Mouse (Mus musculus): ENCODE data around the gene Myct1.
A peak's percentile ranks its signal among the peaks of the same experiment; 100 is the strongest.

Myct1 gene

DNA sequence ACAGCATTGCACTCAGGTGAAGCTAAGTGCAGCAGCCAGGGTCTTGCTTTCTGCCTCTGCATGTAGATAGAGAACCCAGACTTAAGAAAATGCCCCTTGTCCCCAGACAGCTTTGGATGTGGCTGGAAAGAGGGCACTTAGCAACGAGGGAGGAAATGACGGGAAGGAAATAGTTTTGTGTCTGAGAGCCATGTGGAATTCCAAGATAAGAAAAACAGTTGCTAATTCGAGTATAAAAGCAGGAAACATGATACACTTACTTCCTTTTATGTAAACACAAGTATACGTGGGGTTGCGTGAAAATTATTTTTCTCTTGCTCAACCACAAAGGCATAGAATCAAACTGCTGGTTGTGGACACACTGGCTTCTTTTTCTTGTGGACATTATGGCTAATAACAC, at the start of gene Myct1:
Gene Myct1 (plus strand): TSS at position 312 of the 400 bp plus-strand sequence.
- no peak for DNase-seq (ENCODE audit: low read depth)

DNA sequence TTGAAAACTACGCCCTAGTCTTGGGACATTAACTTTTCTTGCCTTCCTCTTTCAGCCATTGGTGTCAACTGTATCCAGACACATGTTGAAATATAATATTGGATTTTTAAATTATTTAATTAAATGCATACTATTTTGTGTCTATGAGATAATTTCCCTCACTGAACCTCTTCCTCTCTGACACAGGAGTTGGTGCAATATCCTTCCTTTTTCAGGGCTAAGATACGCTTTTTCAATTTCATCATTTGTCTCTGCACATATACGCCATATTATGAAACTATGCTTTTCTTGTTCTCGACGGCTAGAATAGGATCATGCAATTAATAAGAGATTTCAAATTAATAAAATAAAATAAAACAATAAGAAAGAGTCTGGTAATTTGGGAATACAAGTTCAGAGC, 47.1 kb upstream of the Myct1 start:
- DNase-seq (ENCODE audit: low read depth), result no peak

DNA sequence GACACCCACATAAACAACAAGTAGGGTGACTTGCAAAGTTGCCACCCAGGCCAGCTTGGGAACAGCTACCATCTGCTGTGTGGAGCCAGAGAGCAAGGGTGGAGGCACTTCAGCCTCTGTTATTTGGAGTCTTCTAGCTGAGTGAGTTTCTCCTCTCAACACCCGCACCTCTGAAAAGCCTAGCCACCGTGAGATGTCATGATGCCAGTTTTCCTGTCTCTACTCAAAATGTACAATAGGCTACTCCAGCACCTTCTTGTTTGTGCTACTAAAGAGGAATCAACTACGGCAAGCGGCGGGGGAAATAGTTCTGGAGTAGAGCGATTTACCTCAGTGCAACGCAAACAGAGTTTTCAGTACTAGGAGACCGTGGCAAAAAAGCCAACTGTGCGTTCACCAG, 45.8 kb upstream of the Myct1 start:
- no peak for DNase-seq (ENCODE audit: low read depth)

DNA sequence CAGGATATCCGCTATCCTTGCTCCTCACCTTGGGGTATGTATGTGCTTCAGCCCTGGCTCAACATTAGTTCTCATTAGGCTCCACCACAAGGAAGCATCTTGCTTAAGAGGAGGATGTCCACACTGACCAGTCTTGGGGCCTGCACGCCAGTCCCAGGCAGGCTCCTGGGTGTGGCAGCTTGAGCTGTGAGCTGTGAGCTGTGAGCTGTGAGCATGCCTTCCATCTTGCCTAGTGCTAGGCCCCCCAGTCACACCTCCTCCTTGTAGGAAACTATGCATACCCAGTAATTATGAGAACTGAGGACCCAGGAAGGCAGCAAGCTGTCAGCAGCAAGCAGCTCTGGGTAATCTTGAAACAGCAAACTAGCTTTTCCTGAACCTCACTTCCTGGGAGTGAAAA, 44.9 kb upstream of the Myct1 start:
- no peak for DNase-seq (ENCODE audit: low read depth)

GRCm38 (mm10) chr10:5549871-5550167, 43.8 kb upstream of the Myct1 start:
- no peak for DNase-seq (ENCODE audit: low read depth)

- peak; percentile 4 for DNase-seq (ENCODE audit: low read depth)
Observed at GRCm38 (mm10) chr10:5550168-5551021, 43.2 kb upstream of the Myct1 start.

DNA sequence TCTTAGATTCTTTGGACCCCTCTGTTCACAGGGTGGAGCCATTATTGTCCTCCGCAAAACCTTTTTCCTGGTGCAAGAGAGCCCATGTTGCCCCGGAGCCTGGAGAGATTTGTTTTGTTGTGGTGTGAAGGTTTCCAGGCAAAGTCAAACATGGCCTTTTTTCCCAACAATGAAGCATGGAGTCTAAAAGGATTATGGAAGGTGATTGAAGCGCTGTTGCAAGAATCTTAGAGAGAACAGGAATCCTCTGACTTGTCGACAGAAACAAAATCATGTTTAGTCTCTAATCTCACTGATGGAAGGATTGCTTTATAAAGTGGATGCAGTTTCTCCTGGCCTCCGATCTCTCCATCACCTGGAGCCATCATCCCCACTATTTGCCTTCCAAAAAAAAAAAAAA, 42.2 kb upstream of the Myct1 start, which contains the start of gene Syne1:
Gene Syne1 (minus strand): TSS at position 101 of the 400 bp plus-strand sequence.
- DNase-seq (ENCODE audit: low read depth), result no peak

DNA sequence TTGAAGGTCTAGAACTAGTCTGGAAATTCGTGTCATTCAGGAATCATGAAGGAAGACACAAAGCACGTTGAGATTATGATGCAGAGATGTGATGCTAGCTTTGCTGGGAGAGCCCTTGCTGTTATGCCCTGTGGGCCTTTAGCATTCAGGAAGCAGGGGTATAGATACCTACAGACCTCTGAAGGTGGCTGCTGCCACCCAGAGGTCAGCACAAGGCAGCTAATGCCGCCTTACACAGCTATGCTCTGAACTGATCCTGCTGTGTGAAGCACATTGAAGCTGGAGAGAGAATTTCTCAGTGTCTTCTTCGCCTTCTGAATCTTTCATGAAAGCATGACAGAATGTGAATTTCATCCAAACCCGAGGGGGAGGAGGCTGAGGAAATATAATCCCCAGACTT, 38.6 kb upstream of the Myct1 start:
- peak; percentile 6 for DNase-seq (ENCODE audit: low read depth)

DNA sequence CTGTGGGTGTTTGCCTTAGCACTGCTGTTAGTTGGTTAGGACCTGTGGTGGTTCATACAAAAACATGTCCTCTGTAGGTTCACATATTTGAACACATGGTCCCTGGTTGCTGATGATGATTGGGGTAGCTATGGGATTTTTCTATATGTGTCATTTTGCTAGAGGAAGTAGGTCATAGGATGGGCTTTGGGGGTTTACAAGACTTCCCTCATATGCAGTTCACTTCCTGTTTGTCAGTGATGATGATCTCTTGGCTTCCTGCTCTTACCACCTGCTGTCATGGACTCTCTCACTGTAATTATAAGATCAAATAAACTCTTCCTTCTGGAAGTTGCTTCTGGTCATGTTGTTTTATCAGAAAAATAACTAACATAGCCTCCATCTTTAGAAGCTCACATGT, 34.8 kb upstream of the Myct1 start:
- no peak for DNase-seq (ENCODE audit: low read depth)

- DNase-seq (ENCODE audit: low read depth), result no peak
Observed at GRCm38 (mm10) chr10:5560526-5560925, 33.0 kb upstream of the Myct1 start.

DNA sequence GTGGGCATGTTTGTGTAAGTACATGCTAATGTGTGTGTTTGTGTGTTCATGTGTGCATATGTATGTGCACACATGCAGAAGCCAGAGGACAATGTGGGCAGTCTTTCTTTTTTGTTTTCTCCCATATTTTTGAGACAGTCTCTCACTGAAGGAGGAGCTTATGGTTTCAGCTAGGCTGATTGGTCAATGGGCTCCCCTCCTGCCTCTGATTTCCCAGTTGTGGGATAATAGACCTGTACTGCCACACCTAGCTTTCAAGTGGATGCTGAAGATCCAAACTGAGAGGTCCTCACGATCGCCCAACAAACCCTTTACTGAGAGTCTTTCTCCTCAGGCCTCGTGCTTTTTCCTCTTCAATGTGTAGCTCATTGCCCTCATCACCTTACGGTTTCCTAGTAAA, 31.9 kb upstream of the Myct1 start:
- no peak for DNase-seq (ENCODE audit: low read depth)

- no peak for DNase-seq (ENCODE audit: low read depth)
Observed at GRCm38 (mm10) chr10:5568991-5569390, 24.6 kb upstream of the Myct1 start.

GRCm38 (mm10) chr10:5570059-5570458, 23.5 kb upstream of the Myct1 start:
- no peak for DNase-seq (ENCODE audit: low read depth)

DNA sequence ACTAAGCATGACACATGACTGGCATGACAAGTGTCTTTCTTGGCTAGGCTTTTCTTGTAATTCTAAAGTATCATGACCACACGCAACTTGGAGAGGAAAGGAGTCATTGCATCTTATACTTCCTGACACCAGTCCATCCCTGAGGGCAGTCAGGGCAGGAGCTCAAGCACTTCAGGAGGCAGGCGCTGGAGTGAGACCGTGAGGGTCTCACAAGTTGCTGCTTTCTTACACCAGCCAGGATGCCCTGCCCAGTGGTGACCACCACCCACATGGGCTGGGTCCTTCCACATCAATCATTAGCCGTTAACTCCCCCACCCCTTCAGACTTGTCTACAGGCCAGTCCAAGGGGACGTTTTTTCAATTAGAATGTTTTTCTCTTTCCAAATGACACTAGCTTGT, 22.2 kb upstream of the Myct1 start:
- no peak for DNase-seq (ENCODE audit: low read depth)

GRCm38 (mm10) chr10:5573328-5573727, 20.2 kb upstream of the Myct1 start:
- peak; percentile 20 for DNase-seq (ENCODE audit: low read depth)

GRCm38 (mm10) chr10:5591061-5591460, 2.5 kb upstream of the Myct1 start:
- no peak for DNase-seq (ENCODE audit: low read depth)

GRCm38 (mm10) chr10:5591996-5592395, 1.6 kb upstream of the Myct1 start:
- DNase-seq (ENCODE audit: low read depth), result no peak

DNA sequence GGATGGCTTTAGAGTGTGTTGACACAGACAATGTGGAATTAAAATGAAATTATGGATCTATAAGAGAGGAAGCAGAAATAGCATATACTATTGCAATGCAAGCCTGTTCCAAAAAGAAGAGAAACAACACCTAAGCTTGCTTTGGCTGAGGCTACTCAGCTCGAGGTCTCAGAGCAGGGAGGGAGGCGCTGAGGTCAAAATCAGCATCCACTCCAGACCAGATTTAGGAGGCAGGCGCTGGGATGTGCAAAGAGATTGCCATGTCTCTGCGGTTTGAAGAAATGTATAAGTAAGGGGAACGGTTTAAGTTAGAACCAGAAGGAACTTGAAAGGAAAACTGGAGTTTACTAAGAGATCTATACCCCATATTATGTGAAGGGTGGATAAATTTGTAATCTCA, 882 bp downstream of the Myct1 start:
- no peak for DNase-seq (ENCODE audit: low read depth)

- DNase-seq (ENCODE audit: low read depth), result no peak
Observed at GRCm38 (mm10) chr10:5596559-5596958, 3.0 kb downstream of the Myct1 start.

DNA sequence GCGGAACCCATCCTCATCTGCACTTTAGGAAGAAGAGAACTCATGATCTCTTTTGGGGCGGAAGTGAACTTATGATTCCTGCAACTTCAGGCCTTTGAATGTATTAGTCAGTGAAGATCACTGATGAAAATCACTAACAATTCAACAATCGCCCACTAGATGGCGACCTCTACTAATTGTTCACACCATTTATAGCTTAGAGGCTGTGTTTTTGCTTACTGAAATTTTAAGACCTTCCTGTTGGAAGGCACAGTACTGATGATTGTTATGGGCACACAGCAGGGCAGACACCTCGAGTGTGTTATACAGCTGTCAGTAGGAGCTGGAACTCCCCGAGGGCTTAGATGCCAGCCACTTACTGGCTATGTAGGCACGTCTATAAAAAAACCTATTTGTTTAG, 6.5 kb downstream of the Myct1 start:
- DNase-seq (ENCODE audit: low read depth), result peak; percentile 80

DNA sequence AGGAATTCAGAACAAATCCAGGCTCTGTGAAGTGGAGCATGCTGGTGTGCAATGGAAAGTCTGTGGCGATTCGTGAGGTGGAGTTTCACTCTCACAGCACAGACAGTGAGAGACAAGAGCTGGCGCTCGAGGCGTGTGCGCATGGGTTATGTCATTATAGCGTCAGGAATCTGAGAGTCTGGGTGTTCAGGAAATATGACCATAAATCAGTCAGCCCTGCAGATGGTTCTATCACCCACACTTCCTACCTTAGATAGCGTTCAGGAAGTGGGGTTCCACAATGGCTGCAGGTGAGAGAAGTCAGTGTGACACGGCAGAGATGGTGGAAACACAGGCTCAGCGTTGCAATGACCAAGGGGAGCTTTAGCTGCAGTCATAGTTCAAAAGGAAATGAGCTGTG, 9.9 kb downstream of the Myct1 start:
- DNase-seq (ENCODE audit: low read depth), result peak; percentile 12

GRCm38 (mm10) chr10:5604371-5604770, 10.8 kb downstream of the Myct1 start:
- no peak for DNase-seq (ENCODE audit: low read depth)

DNA sequence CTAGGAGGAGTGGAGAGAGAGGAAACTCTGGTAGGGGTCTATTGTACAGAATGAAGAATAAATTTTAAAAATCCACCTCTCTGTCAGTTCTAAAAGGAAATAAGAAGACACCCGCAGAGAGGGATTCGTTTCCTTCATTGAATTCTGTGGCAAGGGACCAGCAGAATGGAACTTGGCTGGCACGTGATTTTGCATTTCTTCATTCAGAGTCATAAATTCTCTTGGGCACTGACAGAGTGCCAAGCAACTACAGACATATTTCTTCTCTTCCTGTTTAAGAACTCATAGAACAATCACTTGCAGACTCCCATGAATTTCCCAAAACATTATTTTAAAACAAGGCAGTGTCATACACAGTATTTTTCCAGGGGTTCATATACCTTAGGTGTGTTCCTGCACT, 15.3 kb downstream of the Myct1 start:
- no peak for DNase-seq (ENCODE audit: low read depth)
